Mouse (Mus musculus): ENCODE results near the gene Gtpbp2.
A peak's percentile ranks its signal among the peaks of the same experiment; 100 is the strongest.

Gtpbp2 gene

GRCm38 (mm10) chr17:46160686-46161085, at the start of gene Gtpbp2:
Gene Gtpbp2, plus strand, starts transcription at chr17:46161032.
- DNase-seq (ENCODE audit: low spot score in 2 of 2) = peak; percentile 96 to 97

- no peak for DNase-seq (ENCODE audit: low spot score in 2 of 2)
Measured at GRCm38 (mm10) chr17:46115489-46115888, 45.3 kb upstream of the Gtpbp2 start.

GRCm38 (mm10) chr17:46116138-46116537, 44.7 kb upstream of the Gtpbp2 start:
- no peak for DNase-seq (ENCODE audit: low spot score in 2 of 2)

GRCm38 (mm10) chr17:46116881-46117280, 44.0 kb upstream of the Gtpbp2 start:
- no peak for DNase-seq (ENCODE audit: low spot score in 2 of 2)

- no peak for DNase-seq (ENCODE audit: low spot score in 2 of 2)
Measured at GRCm38 (mm10) chr17:46117623-46118422, 43.0 kb upstream of the Gtpbp2 start.

DNA sequence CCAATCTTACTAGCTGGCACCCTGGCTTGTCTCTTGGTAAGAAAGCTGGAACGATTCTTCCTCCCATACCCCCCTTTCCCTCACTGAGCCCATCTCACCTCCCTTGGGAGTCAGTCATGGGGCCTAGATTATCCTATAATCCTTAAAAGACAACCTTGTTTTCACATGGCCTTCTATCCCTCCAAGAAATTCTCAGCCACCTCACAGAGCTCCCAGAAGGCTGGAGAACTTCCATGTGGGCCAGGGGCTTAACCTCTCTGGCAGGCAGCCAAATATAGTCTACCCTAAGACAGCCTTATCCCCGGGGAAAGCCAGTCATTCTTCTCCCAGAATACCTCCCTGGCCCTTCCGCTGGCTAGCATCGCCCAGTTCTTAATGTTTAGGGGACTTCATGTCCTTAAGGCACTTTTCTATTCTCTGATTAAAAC, 42.4 kb upstream of the Gtpbp2 start:
- no peak for DNase-seq (ENCODE audit: low spot score in 2 of 2)

DNA sequence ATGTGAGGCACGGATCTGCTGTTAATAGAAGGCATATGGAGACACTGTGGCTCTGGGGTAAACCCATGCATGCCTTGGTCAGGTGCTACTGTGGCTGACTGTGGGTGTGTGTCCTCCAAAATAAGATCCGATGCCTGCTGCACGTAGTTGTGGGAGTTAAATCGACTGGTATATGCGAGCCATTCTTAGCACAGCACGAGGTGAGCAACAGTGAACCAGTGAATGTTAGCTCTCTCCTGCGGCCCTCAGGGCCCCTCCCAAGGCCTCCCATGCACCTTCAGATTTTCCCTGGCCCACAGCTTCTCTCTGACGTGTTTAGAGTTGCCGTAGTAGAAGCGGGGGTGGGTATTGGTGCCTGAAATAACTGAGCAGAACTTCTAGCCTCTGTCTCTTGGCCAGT, 41.2 kb upstream of the Gtpbp2 start:
- no peak for DNase-seq (ENCODE audit: low spot score in 2 of 2)

GRCm38 (mm10) chr17:46122791-46123190, 38.0 kb upstream of the Gtpbp2 start:
- no peak for DNase-seq (ENCODE audit: low spot score in 2 of 2)

GRCm38 (mm10) chr17:46123285-46123684, 37.5 kb upstream of the Gtpbp2 start:
- DNase-seq (ENCODE audit: low spot score in 2 of 2) = no peak

DNA sequence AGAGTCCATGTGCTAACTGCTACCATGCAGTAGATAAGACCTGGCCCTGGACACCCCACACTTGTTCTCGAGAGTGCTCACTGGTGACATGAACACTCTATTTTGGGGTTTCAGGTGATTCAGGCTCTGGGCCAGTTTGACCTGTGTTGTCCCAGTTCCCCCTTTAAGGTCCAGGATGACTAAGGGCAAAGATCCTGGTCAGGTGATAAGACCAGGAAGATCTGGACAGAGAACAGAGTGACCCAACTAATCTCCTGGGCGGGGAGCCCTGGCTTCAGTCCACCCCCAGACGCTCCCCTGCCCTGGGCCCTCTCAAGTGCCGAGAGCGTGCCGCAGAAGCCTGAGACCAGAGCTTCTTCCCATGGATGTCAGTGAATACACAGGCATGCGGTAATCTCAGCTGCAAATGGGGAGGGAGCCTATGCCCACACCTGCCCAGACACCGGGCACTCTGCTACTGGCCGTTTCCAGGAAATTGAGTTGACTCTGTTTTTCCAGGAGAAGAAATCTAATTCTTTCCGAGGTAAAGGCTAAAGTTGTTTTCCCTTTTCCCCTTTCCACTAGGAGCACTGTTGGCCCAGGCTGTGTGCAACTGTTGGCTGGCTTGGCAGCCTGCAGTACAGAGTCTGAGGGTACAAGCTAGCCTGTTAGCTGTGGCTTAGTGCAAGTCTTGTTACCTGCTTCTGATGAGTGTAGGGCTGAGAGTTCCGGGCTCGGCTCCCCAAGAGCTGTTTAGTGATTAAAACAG, 36.7 kb upstream of the Gtpbp2 start:
- DNase-seq (ENCODE audit: low spot score in 2 of 2) = no peak

DNA sequence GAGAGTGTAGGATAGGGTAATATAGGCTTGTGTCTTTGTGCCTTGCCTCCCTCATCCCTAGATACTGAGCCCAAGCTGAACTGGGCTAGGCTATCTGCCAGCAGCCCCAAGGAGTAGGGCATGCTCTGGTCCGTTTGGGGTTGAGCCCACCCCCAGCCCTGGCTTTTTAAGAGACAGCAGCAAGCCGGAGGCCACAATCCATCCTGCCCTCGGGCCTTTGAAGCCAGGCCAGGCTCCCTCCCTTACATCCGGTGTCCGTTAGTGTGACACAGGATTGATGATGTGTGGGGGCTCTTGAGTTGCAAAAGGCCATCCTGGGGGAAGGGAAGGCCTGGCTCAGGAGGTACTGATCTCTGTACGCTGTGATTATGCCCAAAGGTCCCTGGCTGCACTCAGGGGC, 34.2 kb upstream of the Gtpbp2 start:
- DNase-seq (ENCODE audit: low spot score in 2 of 2) = no peak

GRCm38 (mm10) chr17:46127814-46128493, 32.9 kb upstream of the Gtpbp2 start:
- DNase-seq (ENCODE audit: low spot score in 2 of 2) = no peak

- DNase-seq (ENCODE audit: low spot score in 2 of 2) = no peak
Measured at GRCm38 (mm10) chr17:46129741-46130498, 30.9 kb upstream of the Gtpbp2 start.

GRCm38 (mm10) chr17:46132058-46132718, 28.6 kb upstream of the Gtpbp2 start:
- peak in 1 of 2 experiments; percentile 70 for DNase-seq (ENCODE audit: low spot score in 2 of 2)

- no peak for DNase-seq (ENCODE audit: low spot score in 2 of 2)
Measured at GRCm38 (mm10) chr17:46132862-46133261, 28.0 kb upstream of the Gtpbp2 start.

GRCm38 (mm10) chr17:46138563-46139236, 22.1 kb upstream of the Gtpbp2 start:
- no peak for DNase-seq (ENCODE audit: low spot score in 2 of 2)

DNA sequence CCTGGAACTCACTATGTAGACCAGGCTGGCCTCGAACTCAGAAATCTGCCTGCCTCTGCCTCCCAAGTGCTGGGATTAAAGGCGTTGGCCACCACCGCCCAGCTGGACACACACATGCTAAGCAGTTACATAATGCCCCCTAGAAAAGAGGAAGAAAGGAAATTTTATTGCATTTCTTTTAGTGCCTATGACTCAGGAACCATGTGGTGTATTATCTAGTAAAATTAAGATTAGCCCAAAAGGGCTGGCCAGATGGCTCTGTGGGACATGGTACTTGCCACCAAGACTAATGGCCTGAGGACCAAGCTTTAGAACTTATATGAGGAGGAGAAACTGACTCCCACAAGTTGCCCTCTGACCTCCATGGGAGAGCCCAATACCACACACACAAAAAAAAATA, 21.0 kb upstream of the Gtpbp2 start:
- no peak for DNase-seq (ENCODE audit: low spot score in 2 of 2)

DNA sequence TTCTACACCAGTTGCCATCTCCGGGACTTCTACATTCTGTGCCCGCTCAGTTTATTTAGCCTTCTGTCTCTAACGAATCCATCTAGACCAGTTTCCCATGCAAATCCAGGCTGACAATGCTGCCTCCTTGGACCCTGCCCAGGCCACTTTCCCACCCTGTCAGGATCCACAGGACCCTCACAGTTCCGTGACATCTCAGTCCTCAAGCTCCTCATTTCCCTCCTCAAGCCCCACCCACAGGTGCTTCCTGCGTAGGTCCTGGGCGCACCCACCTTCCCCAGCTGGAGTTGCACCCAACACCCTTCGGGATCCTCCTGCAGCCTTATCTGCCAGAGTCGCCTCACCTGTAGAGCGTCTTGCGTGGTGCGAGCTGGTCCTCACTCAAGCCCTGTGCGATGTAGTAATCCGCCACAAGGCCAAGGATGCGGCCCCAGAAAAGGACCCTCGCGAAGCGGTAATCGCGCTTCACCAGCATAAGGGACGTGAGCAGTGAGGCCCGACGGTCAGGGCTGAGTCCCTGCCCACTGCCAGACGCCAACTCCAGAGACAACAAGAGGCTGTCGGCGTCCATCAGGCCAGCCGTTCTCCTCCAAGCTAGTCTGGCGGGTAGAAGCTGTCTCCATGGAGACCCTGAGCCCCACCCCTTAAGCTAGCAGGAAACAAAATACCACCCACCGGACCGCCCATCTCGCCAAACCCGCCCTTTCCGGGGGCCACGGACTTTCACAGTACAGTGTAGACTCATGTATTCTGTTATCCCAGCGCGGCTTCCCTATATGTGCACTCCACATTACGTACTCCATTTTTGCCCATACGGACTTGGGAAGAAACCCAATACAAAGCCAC, 17.0 kb upstream of the Gtpbp2 start, which contains the start of gene Rsph9:
Gene Rsph9, minus strand, starts transcription at position 639 of the 846 bp plus-strand sequence.
- peak; percentile 76 to 81 for DNase-seq (ENCODE audit: low spot score in 2 of 2)

All from frontal cortex, postnatal 10 days (tissue).